Mouse (Mus musculus) embryo, embryonic 9.5 days (tissue): ENCODE results near the gene Krcc1.

ENCODE experiments used
- DNase-seq: peaks from one replicate; pipeline ENCODE4 v3.0.0-alpha.2; 2017; ENCODE audit errors: extremely low spot score

Krcc1 gene

DNA sequence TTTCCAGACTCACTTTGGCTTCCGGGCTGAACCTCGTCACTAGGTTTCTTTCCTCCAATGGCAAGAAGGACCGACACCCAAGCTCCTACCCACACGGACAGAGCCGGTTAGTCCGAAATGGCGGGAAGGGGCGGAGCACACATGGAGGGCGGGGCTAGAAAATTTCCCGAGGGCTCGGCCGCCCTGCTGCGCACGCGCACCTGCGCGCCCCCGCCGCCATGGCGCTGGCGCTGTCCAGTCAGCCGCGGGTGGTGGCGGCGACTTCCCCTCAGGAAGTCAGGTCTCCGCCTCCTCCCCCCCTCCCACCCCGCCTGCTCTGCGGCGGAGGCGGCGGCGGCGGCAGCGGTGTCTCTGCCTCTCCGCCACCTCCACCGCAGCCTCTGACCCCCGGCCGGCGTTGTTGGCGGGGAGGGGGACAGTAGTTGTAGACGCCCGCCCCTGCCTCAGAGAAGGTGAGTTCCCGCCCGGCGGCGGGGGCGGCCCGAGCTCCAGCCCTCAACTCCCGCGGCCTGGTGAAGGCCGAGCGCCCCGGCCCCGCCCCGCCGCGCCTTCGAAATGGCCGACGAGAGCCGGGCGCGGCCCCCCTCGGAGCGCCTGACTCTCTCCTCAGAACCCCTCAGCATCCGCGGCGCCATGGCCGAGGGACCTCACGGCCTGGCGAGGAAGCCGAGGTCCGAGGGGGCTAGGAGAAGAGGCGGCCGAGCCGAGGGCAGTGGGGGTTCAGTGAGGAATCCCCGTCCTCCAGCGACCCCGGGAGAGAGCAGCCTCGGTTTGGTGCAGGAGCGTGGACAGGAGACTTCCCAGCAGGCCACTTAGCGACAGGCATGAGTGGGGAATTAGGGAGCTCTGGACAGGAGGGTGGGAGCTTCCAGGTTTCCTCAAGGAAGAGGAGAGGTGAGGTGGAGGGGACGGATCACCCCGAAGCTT, at the start of gene Krcc1:
Gene Krcc1, plus strand, starts transcription at position 289 of the 927 bp plus-strand sequence.
- DNase-seq = peak; percentile 97

DNA sequence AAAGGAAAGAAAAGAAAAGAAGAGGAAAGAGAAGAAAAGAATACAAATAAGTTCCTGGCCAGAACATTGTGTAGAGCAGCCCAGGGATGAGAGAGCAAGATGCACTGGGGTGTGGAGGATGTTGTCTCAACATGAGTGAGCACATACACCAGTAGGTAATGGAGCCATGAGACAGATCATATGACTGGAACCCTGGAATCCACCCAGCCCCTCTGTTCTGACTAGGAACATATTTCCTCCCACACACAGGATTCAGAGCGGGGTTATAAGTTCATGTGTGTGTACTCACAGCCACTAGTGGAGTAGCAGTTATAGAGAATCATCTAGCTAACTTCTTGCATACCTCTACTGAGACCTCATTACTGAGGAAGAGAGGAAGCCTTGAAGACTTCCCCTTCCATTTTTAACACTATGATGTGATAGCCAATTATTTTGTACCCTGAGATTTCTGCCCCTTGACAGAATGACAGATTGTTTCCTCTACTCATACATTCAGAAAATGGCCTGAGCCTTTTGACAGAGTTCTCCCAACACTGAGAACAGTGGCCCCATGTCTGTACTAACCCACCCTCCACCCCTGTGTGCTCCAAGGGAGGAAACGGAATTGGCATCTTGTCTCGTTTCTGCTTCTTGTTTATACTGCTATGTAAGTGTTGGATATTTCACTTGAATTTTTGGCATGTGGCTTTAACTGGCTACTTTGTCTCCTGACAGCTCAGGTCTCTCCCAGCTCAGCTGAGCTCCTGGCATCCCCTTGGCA, 47.1 kb upstream of the Krcc1 start:
- no peak for DNase-seq

GRCm38 (mm10) chr6:71226544-71226943, 44.9 kb upstream of the Krcc1 start:
- DNase-seq = peak; percentile 20

DNA sequence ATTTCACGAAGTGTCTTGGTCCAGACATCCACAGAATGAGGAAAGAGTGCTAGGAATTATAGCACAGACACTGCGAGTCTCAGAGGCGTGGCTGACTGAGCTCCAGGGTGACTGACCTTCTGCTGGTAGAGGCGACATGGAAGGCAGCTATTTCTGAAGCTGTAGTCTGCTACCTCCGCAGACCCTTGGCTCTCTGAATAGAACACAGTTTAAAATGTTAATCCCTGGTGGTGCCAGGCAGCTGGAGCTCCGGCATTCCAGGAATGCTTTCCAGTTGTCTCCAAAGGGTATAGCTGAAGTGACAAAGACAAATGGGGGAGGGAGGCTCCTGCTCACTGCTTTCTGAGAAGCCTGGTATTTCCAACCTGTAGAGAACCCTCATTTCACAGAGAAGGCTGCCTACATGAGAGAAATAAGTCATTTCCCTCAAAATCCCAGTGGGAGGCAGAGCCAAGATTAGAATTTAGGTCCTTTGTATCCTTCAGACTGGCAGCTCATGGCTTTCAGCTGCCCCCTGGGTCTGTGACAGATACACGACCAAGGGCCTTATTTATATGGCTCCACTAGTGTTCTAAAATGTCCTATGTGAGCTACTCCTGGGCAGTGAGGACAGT, 44.2 kb upstream of the Krcc1 start:
- DNase-seq = peak; percentile 58

GRCm38 (mm10) chr6:71235121-71235520, 36.4 kb upstream of the Krcc1 start:
- DNase-seq = no peak

DNA sequence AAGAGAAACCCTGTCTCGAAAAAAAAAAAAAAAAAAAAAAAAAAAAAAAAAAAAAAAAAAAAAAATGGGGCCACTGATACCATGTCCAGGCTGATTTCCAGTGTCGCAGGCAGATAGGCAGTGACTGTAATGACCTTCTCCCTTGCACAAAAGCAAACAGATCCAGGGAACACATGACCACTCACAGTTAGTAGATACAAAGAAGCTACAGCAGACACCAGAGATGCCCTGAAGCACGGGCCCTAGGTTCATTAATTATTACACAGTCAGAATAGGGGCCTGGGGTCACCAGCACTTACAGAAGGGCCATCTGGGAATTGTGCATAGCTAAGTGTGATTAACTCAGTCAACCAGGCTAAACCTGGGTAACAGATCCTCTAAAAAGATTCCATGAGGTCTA, 35.5 kb upstream of the Krcc1 start:
- no peak for DNase-seq

DNA sequence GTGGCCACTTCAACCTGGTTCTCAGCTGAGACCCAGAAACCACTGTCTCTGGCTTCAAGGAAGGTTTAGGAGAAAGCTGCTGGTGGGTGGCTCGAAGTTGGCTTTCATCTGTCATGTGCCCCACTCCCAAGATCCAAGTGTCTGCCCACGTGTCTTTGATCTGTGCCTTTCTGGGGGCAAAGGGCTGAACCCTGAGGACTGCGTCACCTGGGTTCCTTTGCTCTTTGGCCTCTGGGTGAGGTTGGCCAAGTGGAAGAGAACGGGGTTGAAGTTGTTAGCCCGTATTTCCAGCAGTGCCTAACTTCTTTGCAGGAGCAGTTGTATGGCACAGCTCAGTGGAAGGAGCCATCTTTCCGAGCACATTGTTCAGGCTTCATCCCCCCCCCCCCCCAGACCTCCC, 35.0 kb upstream of the Krcc1 start:
- DNase-seq = no peak

- no peak for DNase-seq
These were observed 34.4 kb upstream of the Krcc1 start for GRCm38 (mm10) chr6:71237031-71237431.

GRCm38 (mm10) chr6:71239069-71239750, 32.3 kb upstream of the Krcc1 start:
- DNase-seq = no peak

DNA sequence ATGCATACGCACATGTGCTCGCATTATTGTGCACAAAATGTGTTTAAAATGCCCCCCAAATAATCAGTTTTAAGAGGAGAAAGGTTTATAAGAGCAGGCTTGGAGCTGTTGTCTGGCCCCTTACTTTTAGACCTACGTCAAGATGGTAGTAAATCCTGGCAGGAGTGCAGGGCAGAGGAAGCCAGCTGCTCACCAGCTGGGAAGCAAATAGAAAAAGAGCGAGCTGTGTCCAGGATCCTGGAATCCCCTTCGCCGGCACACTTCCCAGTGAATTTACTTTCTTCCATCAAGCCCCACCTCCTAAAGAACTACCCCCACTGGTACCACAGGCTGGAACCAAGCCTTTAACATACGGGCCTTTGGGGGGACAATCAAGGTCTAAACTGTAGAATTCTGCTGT, 30.6 kb upstream of the Krcc1 start:
- no peak for DNase-seq

- DNase-seq = no peak
These were observed 28.7 kb upstream of the Krcc1 start for GRCm38 (mm10) chr6:71242811-71243210.

DNA sequence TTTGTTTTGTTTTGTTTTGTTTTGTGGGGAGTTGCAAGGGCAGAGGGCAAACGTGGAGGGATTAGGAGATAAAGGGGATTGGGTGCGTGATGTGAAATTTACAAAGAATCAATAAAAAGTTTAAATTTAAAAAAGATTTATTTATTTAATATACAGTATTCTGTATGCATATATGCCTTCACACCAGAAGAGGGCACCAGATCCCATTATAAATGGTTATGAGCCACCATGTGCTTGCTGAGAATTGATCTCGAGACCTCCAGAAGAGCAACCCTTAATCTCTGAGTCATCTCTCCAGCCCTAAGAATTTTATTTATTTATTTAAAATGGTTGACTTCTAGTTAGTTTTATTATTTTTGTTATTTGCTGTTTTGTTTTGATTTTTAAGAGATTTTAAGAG, 28.2 kb upstream of the Krcc1 start:
- DNase-seq = no peak

DNA sequence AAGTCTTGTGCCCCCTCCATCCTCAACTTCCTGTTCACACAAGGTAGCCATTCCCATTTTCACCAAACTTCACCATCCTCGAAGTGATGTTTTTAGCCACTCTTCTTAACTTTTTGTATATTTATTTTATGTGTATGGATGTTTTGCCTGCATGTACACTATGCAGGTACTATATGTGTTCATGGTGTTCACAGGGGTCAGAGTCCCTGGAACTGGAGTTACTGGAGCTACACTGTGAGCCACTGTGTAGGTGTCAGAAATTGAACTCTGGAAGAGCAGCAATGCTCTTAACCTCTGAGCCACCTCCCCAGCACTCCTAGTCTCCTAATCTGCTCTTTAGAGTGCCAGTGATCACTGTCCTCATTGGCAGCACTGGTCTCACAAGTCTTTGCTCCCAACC, 23.1 kb upstream of the Krcc1 start:
- no peak for DNase-seq

GRCm38 (mm10) chr6:71249615-71250014, 21.9 kb upstream of the Krcc1 start:
- DNase-seq = no peak

GRCm38 (mm10) chr6:71250951-71251350, 20.5 kb upstream of the Krcc1 start:
- DNase-seq = no peak

- DNase-seq = no peak
These were observed 17.0 kb upstream of the Krcc1 start for GRCm38 (mm10) chr6:71254456-71254855.

GRCm38 (mm10) chr6:71256166-71256565, 15.3 kb upstream of the Krcc1 start:
- no peak for DNase-seq

GRCm38 (mm10) chr6:71257375-71257774, 14.1 kb upstream of the Krcc1 start:
- no peak for DNase-seq

DNA sequence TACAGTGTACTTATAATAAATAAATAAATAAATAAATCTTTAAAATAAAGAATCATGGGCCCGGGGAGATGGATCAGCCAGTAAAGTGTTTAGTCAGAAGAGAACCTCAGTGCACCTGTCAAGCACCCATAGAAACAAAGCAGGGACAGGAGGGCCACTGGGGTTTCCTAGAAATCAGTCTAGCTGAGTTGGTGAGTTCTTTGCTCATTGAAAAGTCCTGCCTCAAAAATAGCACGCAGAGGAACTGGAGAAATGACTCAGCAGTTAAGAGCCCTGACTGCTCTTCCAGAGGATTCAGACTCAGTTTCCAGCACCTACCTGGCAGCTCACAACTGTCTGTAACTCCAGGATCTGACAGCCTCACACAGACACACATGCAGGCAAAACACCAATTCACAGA, 12.9 kb upstream of the Krcc1 start:
- no peak for DNase-seq

DNA sequence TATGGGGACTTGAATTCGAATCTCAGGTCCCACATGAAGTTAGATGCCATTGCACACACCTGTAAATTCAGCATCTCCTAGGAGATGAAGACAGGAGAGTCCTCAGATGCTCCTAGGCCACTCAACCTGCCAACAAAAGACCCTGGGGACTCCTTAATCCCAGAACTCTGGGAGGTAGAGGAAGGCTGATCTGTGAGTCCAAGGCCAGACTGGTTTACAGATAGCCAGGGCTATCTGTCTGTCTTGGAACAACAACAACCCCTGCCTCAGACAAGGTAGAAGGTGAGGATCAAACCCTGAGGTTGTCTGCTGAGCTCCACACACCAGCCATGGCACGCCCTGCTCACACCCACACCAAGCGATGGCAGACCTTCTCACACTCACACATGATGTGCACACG, 12.3 kb upstream of the Krcc1 start:
- no peak for DNase-seq

- DNase-seq = no peak
These were observed 11.3 kb upstream of the Krcc1 start for GRCm38 (mm10) chr6:71260051-71260640.

DNA sequence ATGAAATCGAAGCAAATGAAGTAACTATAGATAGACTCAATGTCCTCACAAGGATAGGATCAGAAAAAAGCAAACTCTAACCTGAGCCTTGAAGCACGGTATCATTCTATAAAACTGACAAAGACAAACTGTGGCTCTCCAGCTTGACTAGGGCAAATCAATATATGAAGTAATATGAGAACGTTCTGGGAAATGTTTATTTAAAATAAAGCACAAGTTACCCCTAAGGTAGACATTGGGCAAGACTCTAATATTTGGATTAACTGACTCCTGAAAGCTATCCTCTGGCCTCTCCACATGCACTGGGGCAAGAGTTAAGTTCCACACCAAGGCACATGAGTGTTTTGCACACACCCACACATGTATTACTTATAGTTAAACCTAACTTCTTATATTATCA, 10.4 kb upstream of the Krcc1 start:
- no peak for DNase-seq
